Mouse (Mus musculus) CD4-positive, CD25-positive, alpha-beta regulatory T cell, adult 4 months (primary cell): ENCODE results near the gene Msmb. TPM values are rescaled to one million over a fixed set of nuclear protein-coding genes. Genes with fewer than 3 reads are reported as not detected.
"Not testable (repeated sequence)": the region's sequence is repeated elsewhere in the genome, so short reads cannot be mapped to it uniquely, and the experiment has no call there.

Source experiments
- ATAC-seq: one replicate; pipeline ENCODE4 v1.8.0; 2017
- polyA plus RNA-seq, 2 experiments: library from polyadenylated mRNA; unstranded; fragments of 100-300 nt; shearing (Covaris generic); gene quantifications; one replicate each; pipeline ENCODE4 v1.2.1; 2017

Msmb gene
- polyA plus RNA-seq, 2 experiments from 2014 or later, result not detected

DNA sequence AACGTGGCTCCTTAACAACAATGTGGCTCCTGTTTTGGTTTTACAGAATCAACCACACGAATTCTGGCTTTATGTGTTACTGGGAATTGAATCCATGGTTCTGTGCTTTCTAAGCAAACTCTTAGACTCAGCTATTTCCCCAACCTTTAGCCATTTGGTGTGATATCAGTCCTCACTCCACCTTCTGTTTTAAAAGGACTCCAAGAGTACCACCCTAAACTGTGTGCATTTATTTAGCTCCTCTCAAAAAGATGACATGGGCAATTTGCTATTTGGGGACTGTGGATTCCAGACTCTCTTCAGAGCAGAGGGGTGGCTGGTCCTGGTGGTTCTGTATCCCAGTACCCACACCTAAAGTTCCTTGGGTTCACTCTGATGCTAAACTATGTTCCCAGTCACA, 4.8 kb downstream of the Msmb start:
- no peak for ATAC-seq

- ATAC-seq, result no peak
These were observed 9.0 kb downstream of the Msmb start for GRCm38 (mm10) chr14:32150872-32151271.

DNA sequence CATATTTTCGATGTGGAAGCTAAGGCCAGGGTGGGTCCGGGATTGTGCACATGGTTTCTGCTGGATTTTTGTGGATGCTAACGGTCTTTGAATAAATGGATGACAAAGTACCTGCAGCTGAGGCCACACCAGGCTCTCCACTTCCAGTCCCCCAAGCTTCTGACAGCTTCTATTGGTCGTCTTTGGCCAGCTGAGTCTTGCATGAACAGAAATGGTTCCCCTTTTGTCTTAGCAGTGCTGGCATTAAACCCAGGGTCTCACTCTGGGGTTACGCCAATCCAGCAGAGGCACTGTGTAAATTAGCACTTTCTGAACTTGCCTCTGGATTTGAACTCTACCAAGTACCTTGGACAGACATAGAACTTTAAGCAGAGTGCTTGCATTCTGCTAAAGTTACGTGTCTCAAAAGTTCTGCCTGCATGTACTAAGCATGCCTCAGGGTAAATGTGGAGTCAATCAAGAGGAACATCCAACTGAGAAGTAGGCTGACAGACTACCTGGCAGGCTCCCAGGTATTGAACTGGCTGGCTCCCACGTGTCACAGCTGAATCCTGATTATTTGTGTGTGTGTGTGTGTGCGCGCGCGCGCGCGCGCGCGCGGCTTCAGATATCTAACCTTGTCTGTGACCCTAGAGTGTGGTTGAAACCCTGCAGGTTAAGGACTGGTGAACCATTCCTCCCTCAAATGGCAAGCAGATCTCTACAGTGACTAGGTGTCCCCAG, 10.6 kb downstream of the Msmb start:
- no peak for ATAC-seq

DNA sequence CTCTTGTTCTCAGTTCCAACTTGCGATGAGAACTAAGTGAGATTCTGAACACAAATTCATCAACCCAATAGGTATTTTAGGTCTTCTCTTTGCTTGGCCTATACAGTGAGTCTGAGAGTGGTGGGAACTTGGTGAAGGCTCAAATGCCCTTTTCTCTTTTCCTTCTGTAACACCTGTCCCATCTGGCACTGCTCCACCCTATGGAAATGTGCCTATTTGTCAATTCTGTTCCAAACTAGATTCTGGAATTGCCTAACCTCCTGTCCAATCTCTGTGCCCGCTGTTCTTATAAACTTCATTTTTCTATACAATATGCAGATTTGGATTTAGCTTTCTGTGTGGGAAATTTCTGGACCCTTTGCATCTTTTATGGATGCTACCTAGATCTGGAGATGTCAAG, 11.3 kb downstream of the Msmb start:
- no peak for ATAC-seq

DNA sequence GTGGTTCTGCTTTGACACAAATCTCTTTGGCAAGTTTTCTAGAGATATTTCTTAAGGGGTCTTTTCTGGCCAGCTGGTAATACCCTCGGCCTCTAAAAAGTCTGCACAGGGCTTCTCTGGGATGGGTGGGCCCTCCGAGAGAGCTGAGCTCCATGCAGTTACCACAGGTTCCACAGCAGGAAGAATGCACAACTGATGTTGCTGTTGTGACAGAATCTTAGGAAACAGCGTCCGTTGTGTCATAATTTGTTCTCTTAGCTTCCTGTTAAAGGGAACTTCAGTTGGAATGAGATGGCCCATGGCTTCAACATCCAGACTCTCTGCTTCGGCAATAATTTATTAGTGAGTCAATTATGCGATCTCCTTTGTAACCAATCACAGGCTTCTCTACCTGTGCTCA, 12.9 kb downstream of the Msmb start:
- no peak for ATAC-seq

- peak; percentile 74 for ATAC-seq
These were observed 17.4 kb downstream of the Msmb start for GRCm38 (mm10) chr14:32159150-32159670.

DNA sequence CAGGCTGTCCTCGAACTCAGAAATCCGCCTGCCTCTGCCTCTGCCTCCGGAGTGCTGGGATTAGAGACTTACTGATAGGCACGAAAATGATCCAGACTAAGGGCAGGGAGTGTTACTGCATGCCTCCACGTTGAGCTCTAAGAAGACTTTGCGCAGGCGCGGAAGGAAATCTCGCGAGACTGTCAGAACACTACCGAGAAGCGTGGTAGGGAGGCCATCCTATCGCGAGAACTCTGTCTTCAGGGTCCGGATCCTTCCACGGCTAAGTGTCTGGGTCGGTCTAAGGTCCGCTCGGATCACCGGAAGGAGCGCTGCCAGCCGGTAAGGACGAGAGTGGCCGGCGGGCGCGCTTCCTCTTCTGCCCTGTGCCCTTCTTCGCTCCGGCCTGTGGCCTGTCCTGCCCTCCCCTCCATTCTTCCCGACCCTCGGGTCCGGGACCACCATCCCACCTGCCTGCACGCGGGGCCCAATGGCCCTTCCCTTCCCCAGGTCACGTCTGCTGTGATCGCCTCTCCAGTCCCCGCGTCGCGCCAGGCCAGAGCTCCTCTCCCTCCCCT, 17.9 kb downstream of the Msmb start, which contains the start of gene Ncoa4:
Ncoa4 (plus strand) TSS at position 176 of the 557 bp plus-strand sequence.
- ATAC-seq, result peak; percentile 97

DNA sequence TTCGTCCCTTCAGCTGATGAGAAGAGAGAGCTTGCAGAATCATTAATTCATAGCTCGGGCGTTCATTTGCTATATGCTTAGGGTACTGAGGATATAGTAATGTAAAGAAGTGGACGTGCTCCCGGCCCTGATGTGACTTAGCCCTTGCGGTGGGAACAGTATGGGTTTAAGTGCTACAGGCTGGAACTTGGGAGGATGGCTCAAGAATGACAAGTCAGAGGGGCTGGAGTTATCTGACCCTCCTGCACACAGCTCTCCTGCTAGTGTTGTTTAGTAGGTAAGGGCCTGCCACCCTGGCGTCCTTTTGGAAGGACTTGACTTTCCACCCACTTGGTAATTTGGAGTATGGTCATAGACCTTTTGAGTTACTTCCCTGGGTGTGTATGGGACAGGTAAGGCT, 18.7 kb downstream of the Msmb start:
- ATAC-seq, result no peak

DNA sequence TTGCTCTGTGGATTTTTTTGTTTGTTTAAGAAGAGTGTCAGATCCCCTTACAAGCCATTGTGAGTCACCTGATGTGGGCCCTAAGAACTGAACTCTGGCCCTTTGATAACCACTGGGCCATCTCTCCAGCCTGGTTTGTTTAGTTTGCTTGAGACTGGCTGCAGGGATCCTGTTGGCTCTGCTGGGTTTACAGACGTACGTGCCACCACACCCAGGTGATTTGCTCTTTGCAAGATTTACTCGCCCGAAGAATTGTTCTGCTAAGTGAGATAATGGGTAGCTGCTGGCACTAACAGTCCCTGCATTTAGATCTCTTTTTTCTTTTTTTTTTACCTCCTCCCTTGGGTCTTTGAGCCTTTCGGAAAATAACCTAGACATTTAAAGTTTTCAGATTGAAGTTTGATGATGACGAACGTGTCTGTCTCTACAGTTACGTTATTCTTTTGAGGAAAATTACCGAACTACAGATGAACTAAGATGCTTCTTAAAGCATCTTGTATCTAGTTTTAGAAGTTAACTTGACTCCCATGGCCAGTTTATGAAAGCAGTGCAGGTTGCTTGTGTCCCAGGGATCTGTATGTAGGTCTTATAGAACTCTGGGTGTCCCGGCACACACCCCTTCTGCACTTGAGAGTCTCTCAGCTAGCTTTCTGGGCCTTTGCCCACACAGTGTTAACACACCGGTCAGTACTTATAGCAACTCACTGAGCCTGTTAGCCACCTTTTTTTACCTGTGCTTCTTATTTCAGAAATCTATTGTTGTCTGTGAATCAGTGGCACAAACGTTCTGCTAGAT, 19.5 kb downstream of the Msmb start:
- no peak for ATAC-seq

GRCm38 (mm10) chr14:32162231-32162630, 20.4 kb downstream of the Msmb start:
- ATAC-seq, result no peak

DNA sequence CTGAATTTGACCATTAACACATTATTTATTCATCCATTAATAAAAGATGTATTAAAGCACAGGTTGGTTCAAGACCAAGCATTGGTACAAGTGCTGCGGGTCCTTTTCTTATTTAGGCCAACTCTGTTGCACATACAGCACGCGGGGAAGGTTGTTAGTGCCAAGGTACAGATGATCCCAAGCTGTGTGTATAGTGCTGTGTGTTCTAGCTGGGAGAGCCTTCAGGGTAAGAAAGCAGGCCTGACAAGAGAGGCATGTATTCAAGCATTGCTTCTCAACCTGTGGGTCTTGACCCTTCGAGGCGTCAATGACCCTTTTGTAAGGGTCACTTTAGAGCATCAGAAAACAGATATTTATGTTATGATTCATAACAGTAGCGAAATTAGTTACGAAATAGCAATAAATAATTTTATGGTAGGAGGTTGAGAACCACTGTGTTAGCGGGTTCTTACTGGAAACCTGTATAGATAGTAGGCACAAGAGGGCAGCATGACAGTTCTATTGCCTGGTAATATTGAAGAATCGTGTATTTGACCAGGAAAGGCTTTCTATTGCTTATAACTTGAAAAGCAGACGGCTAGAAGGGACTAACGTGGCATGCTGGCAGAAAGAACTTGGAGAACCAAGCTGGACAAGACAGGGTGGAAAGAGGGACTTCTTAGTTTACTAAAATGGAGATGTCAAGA, 21.5 kb downstream of the Msmb start:
- ATAC-seq, result no peak

- ATAC-seq, result no peak
These were observed 22.6 kb downstream of the Msmb start for GRCm38 (mm10) chr14:32164173-32165051.

DNA sequence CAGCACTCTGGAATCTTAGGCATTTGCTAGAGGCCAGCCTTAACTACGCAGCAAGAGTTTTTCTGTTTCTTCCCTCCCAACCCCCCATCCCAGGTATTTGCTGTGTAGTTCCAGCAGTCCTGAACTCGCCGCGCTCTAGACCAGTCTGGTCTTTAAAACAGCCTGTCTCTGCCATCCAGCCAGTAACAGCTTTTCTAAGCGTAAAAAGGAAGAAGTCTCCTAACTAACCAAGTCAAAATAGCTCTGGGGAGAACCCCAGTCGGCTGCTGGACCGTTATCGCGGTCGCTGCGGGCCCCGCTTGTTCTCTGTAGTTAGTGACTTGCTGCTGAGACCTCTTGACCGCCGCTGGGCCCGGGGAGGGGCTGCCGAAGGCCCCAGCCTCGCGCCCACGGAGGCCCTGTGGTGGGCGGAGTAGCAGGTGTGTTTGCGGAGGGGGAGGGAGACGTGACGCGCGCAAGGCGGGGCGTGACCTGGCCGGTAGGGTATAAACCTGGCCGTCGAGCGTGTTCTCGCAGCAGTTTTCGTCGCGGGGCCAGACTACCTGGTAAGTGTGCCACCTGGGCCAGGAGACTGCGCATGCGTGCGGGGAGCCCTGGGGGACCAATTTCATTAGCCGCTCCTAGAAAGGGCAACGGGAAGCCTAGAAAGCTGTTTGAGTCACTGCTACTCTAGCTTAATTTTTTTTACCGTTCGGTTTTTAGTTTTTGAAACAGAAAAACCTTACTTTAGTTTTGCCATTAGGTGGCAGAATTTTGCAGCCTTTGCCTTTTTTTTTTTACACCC, 23.6 kb downstream of the Msmb start:
- peak; percentile 92 for ATAC-seq

GRCm38 (mm10) chr14:32166062-32166441, 24.2 kb downstream of the Msmb start:
- no peak for ATAC-seq

DNA sequence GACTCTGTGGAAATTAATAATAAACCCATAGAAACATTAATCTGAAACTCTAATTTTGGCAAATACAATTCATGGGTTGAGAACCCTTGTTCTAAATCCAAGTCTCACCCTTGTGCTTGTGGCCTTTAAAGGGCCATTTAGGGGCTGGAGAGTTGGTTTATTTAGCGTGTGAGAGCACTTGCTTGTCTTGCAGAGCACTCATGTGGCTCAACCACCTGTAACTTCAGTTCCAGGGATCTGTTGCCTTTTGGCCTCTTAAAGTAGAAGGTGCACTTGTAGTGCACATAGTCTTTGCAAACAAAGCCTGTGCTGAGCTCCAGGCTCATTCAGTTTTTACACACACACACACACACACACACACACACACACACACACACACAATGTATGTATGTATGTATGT, 25.0 kb downstream of the Msmb start:
- no peak for ATAC-seq

DNA sequence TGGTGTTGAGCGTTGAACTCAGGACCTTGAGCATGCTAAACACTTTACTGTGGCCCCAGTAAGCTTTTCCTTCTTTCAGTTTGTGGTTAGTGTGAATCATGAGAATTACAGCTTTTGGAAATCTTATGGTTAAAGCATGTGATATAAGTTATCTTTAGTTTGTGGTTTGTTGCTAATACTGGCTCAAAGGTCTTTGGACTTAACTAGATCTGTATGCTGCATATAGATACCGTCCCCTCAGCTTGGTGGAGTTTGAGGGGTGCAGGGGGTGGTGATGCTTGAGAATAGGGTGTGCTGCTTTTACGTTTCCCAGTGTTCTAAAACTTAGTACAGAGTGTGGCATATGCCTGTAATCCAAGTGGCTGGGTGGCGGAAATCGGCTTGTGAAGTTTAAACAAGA, 25.5 kb downstream of the Msmb start:
- ATAC-seq, result no peak

DNA sequence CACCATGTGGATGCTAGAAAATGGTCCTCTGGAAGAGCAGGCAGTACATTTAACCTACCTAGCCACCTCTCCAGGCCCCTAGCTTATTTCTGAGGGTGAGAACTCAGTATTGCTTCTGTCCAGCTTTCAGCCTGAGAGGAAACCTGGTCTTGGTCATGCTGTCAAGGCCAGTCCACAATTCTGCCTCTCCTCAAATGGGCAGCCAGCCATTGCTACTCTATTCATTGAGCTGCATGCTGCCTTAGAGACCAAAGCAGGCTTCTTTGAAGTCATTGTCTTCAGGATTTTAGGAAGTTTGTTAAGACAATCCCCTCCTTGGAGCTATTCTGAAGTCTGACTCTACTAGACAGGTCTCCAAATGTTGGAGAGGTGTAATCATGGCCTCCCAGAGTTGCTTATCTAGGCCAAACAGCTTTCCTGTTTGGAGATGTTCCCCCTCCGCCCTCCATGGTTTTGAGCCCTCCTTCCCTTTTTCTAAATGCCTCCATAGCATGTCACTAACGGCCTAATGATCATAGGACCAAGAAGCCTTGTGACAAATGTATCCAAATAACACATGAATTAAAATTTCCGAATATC, 26.9 kb downstream of the Msmb start:
- no peak for ATAC-seq

GRCm38 (mm10) chr14:32170137-32170536, 28.3 kb downstream of the Msmb start:
- ATAC-seq, result no peak

DNA sequence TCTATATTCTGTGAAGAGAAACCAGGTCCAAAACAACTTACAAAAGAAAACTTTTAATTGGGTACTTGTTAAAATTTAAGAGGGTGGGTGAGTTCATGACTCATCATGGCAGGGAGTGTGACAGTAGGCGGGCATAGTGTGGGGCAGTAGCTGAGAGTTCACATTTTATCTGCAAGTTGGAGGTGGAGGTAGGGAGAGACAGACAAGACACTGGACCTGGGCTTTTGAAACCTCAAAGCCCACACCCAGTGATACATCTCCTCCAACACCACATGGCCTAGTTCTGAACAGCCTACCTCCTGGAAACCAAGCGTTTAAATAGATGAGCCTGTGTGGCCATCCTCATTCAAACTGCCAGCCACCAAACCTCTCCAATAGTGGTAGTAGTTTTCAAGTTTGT, 33.5 kb downstream of the Msmb start:
- no peak for ATAC-seq

GRCm38 (mm10) chr14:32176590-32176989, 34.8 kb downstream of the Msmb start:
- not testable (repeated sequence) for ATAC-seq
